Mouse (Mus musculus): Measurements from ENCODE around the gene Prdm16. TPM values are rescaled to one million over a fixed set of nuclear protein-coding genes. Genes with fewer than 3 reads are reported as not detected.

Prdm16 gene
- polyA plus RNA-seq, 1 experiment from 2014 or later = 20.8 TPM

GRCm38 (mm10) chr4:154500695-154501094 lies 136.0 kb downstream of the Prdm16 start:
- Histone ChIP-seq H3K36me3 (no peaks in the 10 kb centered on the region), H3K27ac (no peak overlapping the region), H3K9ac (no peak overlapping the region), H3K4me3 (replicated peaks) (no peak overlapping the region), H3K4me1 (peaks cover 62% of the 10 kb centered on the region), H3K9me3 (no peaks in the 10 kb centered on the region), H3K4me2 (no peak overlapping the region), H3K27me3 (replicated peaks) (no peaks in the 10 kb centered on the region)
- ATAC-seq (ENCODE audit: insufficient read depth, low FRiP score, low read depth) = no peak
- 63% methylated on average over 9 of the region's 9 CpGs for WGBS

- no peaks in the 10 kb centered on the region for H3K27me3 ChIP-seq (replicated peaks)
- 32% methylated on average over 29 of the region's 29 CpGs for WGBS
- H3K9ac ChIP-seq = no peak overlapping the region
- H3K27ac ChIP-seq = peak overlapping the region; percentile 81
- peak; percentile 54; the same call in 1 of the 2 replicates for ATAC-seq (ENCODE audit: insufficient read depth, low FRiP score, low read depth)
- H3K9me3 ChIP-seq = no peaks in the 10 kb centered on the region
- peak overlapping the region; percentile 39 for H3K4me2 ChIP-seq
- peak overlapping the region; percentile 6; the same call in 1 of the 2 replicates for H3K4me3 ChIP-seq (replicated peaks)
- no peaks in the 10 kb centered on the region for H3K36me3 ChIP-seq
- peaks cover 62% of the 10 kb centered on the region for H3K4me1 ChIP-seq
Measured at GRCm38 (mm10) chr4:154499701-154500523, 136.8 kb downstream of the Prdm16 start.

- WGBS = 62% methylated on average over 4 of the region's 4 CpGs
- no peaks in the 10 kb centered on the region for H3K9me3 ChIP-seq
Measured at GRCm38 (mm10) chr4:154497423-154498175, 139.1 kb downstream of the Prdm16 start.

GRCm38 (mm10) chr4:154496991-154497390 lies 139.7 kb downstream of the Prdm16 start:
- H3K9me3 ChIP-seq = no peaks in the 10 kb centered on the region

More at GRCm38 (mm10) chr4:154497423-154498175, 139.1 kb downstream of the Prdm16 start:
- no peaks in the 10 kb centered on the region for H3K27me3 ChIP-seq (replicated peaks)
- H3K4me1 ChIP-seq = peaks cover 54% of the 10 kb centered on the region
- peak; percentile 47 for ATAC-seq (ENCODE audit: insufficient read depth, low FRiP score, low read depth)
- H3K9ac ChIP-seq = no peak overlapping the region
- H3K4me3 ChIP-seq (replicated peaks) = no peak overlapping the region
- H3K36me3 ChIP-seq = no peaks in the 10 kb centered on the region
- peak overlapping the region; percentile 83 for H3K27ac ChIP-seq
- peak overlapping the region; percentile 13; the same call in 1 of the 2 replicates for H3K4me2 ChIP-seq

GRCm38 (mm10) chr4:154496522-154496921 lies 140.2 kb downstream of the Prdm16 start:
- ATAC-seq (ENCODE audit: insufficient read depth, low FRiP score, low read depth) = no peak
- Histone ChIP-seq H3K4me3 (replicated peaks) (no peak overlapping the region), H3K36me3 (no peaks in the 10 kb centered on the region), H3K4me1 (peaks cover 48% of the 10 kb centered on the region), H3K27me3 (replicated peaks) (no peaks in the 10 kb centered on the region), H3K9me3 (no peaks in the 10 kb centered on the region), H3K9ac (no peak overlapping the region), H3K4me2 (no peak overlapping the region), H3K27ac (peak overlapping the region; percentile 83)
- WGBS = 59% methylated on average over 5 of the region's 5 CpGs

More at GRCm38 (mm10) chr4:154496991-154497390, 139.7 kb downstream of the Prdm16 start:
- H3K4me1 ChIP-seq = peaks cover 51% of the 10 kb centered on the region
- H3K9ac ChIP-seq = no peak overlapping the region
- H3K4me3 ChIP-seq (replicated peaks) = no peak overlapping the region
- peak overlapping the region; percentile 13; the same call in 1 of the 2 replicates for H3K4me2 ChIP-seq
- H3K27me3 ChIP-seq (replicated peaks) = no peaks in the 10 kb centered on the region
- no peaks in the 10 kb centered on the region for H3K36me3 ChIP-seq
- WGBS = 8% methylated on average over 7 of the region's 7 CpGs
- H3K27ac ChIP-seq = peak overlapping the region; percentile 83
- peak; percentile 86 for ATAC-seq (ENCODE audit: insufficient read depth, low FRiP score, low read depth)

GRCm38 (mm10) chr4:154493996-154494395 lies 142.7 kb downstream of the Prdm16 start:
- H3K4me3 ChIP-seq (replicated peaks) = no peak overlapping the region
- H3K9ac ChIP-seq = no peak overlapping the region
- H3K4me1 ChIP-seq = peaks cover 23% of the 10 kb centered on the region
- no peak overlapping the region for H3K27ac ChIP-seq
- no peaks in the 10 kb centered on the region for H3K36me3 ChIP-seq
- no peaks in the 10 kb centered on the region for H3K9me3 ChIP-seq
- ATAC-seq (ENCODE audit: insufficient read depth, low FRiP score, low read depth) = no peak
- H3K27me3 ChIP-seq (replicated peaks) = no peaks in the 10 kb centered on the region
- 46% methylated on average over 4 of the region's 4 CpGs for WGBS
- no peak overlapping the region for H3K4me2 ChIP-seq

GRCm38 (mm10) chr4:154492714-154493121 lies 144.0 kb downstream of the Prdm16 start:
- Histone ChIP-seq H3K4me2 (no peak overlapping the region), H3K36me3 (no peaks in the 10 kb centered on the region), H3K9ac (no peak overlapping the region), H3K4me3 (replicated peaks) (no peak overlapping the region), H3K9me3 (no peaks in the 10 kb centered on the region), H3K27me3 (replicated peaks) (no peaks in the 10 kb centered on the region), H3K4me1 (peaks cover 14% of the 10 kb centered on the region), H3K27ac (no peak overlapping the region)
- ATAC-seq (ENCODE audit: insufficient read depth, low FRiP score, low read depth) = no peak
- WGBS = 53% methylated on average over 11 of the region's 11 CpGs

- Histone ChIP-seq H3K27me3 (replicated peaks) (no peaks in the 10 kb centered on the region), H3K9me3 (no peaks in the 10 kb centered on the region), H3K4me1 (peaks cover 10% of the 10 kb centered on the region), H3K4me2 (no peak overlapping the region), H3K36me3 (no peaks in the 10 kb centered on the region), H3K27ac (no peak overlapping the region), H3K9ac (no peak overlapping the region), H3K4me3 (replicated peaks) (no peak overlapping the region)
- ATAC-seq (ENCODE audit: insufficient read depth, low FRiP score, low read depth) = no peak
- WGBS = 67% methylated on average over 7 of the region's 7 CpGs
Measured at GRCm38 (mm10) chr4:154492268-154492667, 144.4 kb downstream of the Prdm16 start.

GRCm38 (mm10) chr4:154488031-154488430 lies 148.6 kb downstream of the Prdm16 start:
- H3K27ac ChIP-seq = no peak overlapping the region
- H3K36me3 ChIP-seq = no peaks in the 10 kb centered on the region
- no peaks in the 10 kb centered on the region for H3K9me3 ChIP-seq
- H3K27me3 ChIP-seq (replicated peaks) = no peaks in the 10 kb centered on the region
- H3K4me1 ChIP-seq = peaks cover 8% of the 10 kb centered on the region
- no peak overlapping the region for H3K9ac ChIP-seq
- H3K4me2 ChIP-seq = no peak overlapping the region
- H3K4me3 ChIP-seq (replicated peaks) = no peak overlapping the region
- ATAC-seq (ENCODE audit: insufficient read depth, low FRiP score, low read depth) = no peak
- 29% methylated on average over 5 of the region's 5 CpGs for WGBS

GRCm38 (mm10) chr4:154482695-154483094 lies 154.0 kb downstream of the Prdm16 start:
- peaks cover 43% of the 10 kb centered on the region for H3K4me1 ChIP-seq
- 76% methylated on average over 14 of the region's 14 CpGs for WGBS
- ATAC-seq (ENCODE audit: insufficient read depth, low FRiP score, low read depth) = no peak
- no peaks in the 10 kb centered on the region for H3K9me3 ChIP-seq
- H3K4me2 ChIP-seq = no peak overlapping the region
- no peak overlapping the region for H3K27ac ChIP-seq
- no peak overlapping the region for H3K4me3 ChIP-seq (replicated peaks)
- no peak overlapping the region for H3K9ac ChIP-seq
- H3K36me3 ChIP-seq = no peaks in the 10 kb centered on the region
- H3K27me3 ChIP-seq (replicated peaks) = no peaks in the 10 kb centered on the region

- H3K27ac ChIP-seq = 0 out of 2 replicates have a peak overlapping the region, but pooled peaks have one; percentile 19
- no peak overlapping the region for H3K4me2 ChIP-seq
- H3K4me1 ChIP-seq = peaks cover 43% of the 10 kb centered on the region
- H3K4me3 ChIP-seq (replicated peaks) = no peak overlapping the region
- H3K9ac ChIP-seq = no peak overlapping the region
- 31% methylated on average over 14 of the region's 14 CpGs for WGBS
- ATAC-seq (ENCODE audit: insufficient read depth, low FRiP score, low read depth) = no peak
- no peaks in the 10 kb centered on the region for H3K36me3 ChIP-seq
- no peaks in the 10 kb centered on the region for H3K9me3 ChIP-seq
- no peaks in the 10 kb centered on the region for H3K27me3 ChIP-seq (replicated peaks)
Measured at GRCm38 (mm10) chr4:154481771-154482637, 154.7 kb downstream of the Prdm16 start.

Measured in stomach, embryonic 15.5 days (tissue).